Mouse (Mus musculus) neutrophil, adult 5-6 weeks (primary cell): ENCODE results near the gene Iqgap1. TPM values are rescaled to one million over a fixed set of nuclear protein-coding genes. Genes with fewer than 3 reads are reported as not detected.

Experiments used
- ATAC-seq: fragments of 151-379, 151-347 bp; 2 replicates; pipeline ENCODE4 v1.8.0; 2017; ENCODE audit warnings: mild to moderate bottlenecking, moderate TSS enrichment; ENCODE audit not compliant: insufficient number of reproducible peaks, poor library complexity, low FRiP score, severe bottlenecking; ENCODE audit errors: extremely low read depth
- total RNA-seq: library from RNA; stranded (forward); fragments of 200-1000 nt; gene quantifications from 2 replicates; pipeline ENCODE4 v1.2.3, GENCODE M21; 2017

Iqgap1 gene
- total RNA-seq, 1 experiment from 2014 or later: 768 TPM

GRCm38 (mm10) chr7:80823267-80823666 is 2.5 kb downstream of the Iqgap1 start:
- ATAC-seq: no peak

- no peak for ATAC-seq
Measured at GRCm38 (mm10) chr7:80820838-80821237, 4.9 kb downstream of the Iqgap1 start.

GRCm38 (mm10) chr7:80816641-80817040 is 9.1 kb downstream of the Iqgap1 start:
- no peak for ATAC-seq

GRCm38 (mm10) chr7:80813397-80813796 is 12.4 kb downstream of the Iqgap1 start:
- no peak for ATAC-seq

GRCm38 (mm10) chr7:80806331-80806730 is 19.4 kb downstream of the Iqgap1 start:
- no peak for ATAC-seq

GRCm38 (mm10) chr7:80803173-80803872 is 22.5 kb downstream of the Iqgap1 start:
- peak; percentile 92 for ATAC-seq

- ATAC-seq: peak; percentile 69
Measured at GRCm38 (mm10) chr7:80802412-80803160, 23.2 kb downstream of the Iqgap1 start.

GRCm38 (mm10) chr7:80799307-80799706 is 26.5 kb downstream of the Iqgap1 start:
- no peak for ATAC-seq

GRCm38 (mm10) chr7:80796805-80797567 is 28.8 kb downstream of the Iqgap1 start:
- no peak for ATAC-seq

GRCm38 (mm10) chr7:80796258-80796657 is 29.5 kb downstream of the Iqgap1 start:
- no peak for ATAC-seq

GRCm38 (mm10) chr7:80789534-80789933 is 36.2 kb downstream of the Iqgap1 start:
- no peak for ATAC-seq

GRCm38 (mm10) chr7:80789061-80789460 is 36.7 kb downstream of the Iqgap1 start:
- ATAC-seq: peak; percentile 63; the same call in 1 of the 2 replicates

- ATAC-seq: no peak
Measured at GRCm38 (mm10) chr7:80788002-80788401, 37.8 kb downstream of the Iqgap1 start.

GRCm38 (mm10) chr7:80786746-80787145 is 39.0 kb downstream of the Iqgap1 start:
- ATAC-seq: no peak

GRCm38 (mm10) chr7:80783841-80784240 is 41.9 kb downstream of the Iqgap1 start:
- no peak for ATAC-seq

- peak; percentile 83 for ATAC-seq
Measured at GRCm38 (mm10) chr7:80782155-80783109, 43.3 kb downstream of the Iqgap1 start.

- no peak for ATAC-seq
Measured at GRCm38 (mm10) chr7:80781444-80782120, 44.2 kb downstream of the Iqgap1 start.
